Mouse (Mus musculus): ENCODE measurements at regions not wholly inside any gene's neighbourhood (a gene's known extent, or its start where the extent isn't known, plus 50 kb on each side); places are given as distances from the start of the nearest gene placed in this dataset.

- Histone ChIP-seq H3K27ac (ENCODE audit: control insufficient read depth, low read depth, low read length) (no peak overlapping the region), H3K4me1 (ENCODE audit: control insufficient read depth in 1 of 2, insufficient read depth in 2 of 2, low read length in 2 of 2) (no peaks in the 10 kb centered on the region), H3K36me3 (ENCODE audit: control insufficient read depth in 1 of 2, insufficient read depth in 2 of 2, low read length in 2 of 2) (no peaks in the 10 kb centered on the region), H3K27me3 (ENCODE audit: control insufficient read depth in 1 of 2, insufficient read depth in 2 of 2, low read length in 2 of 2) (no peaks in the 10 kb centered on the region), H3K9me3 (replicated peaks; ENCODE audit: insufficient read depth, low read length) (no peaks in the 10 kb centered on the region), H3K79me2 (ENCODE audit: control insufficient read depth, insufficient read depth, low read length, poor library complexity) (no peaks in the 10 kb centered on the region), H3K4me3 (ENCODE audit: control insufficient read depth in 1 of 2, insufficient read depth in 1 of 2, low read depth in 2 of 2, low read length in 2 of 2) (no peak overlapping the region), H3K9ac (ENCODE audit: control insufficient read depth, low read depth, low read length, poor library complexity, severe bottlenecking) (no peak overlapping the region)
- no peak for TF ChIP-seq ETS1 (IDR thresholded peaks at IDR 0.05; ENCODE audit: low read depth, low read length)
- TF ChIP-seq MAX (IDR thresholded peaks at IDR 0.05; ENCODE audit: low read length) = no peak
- no peak for DNase-seq (ENCODE audit: low read depth, low spot score)
Observed at GRCm38 (mm10) chr4:94326759-94327158, 229.6 kb upstream of the Gm10306 start.

- no peak overlapping the region for H3K4me3 ChIP-seq (ENCODE audit: control insufficient read depth in 1 of 2, insufficient read depth in 1 of 2, low read depth in 2 of 2, low read length in 2 of 2)
- H3K9ac ChIP-seq (ENCODE audit: control insufficient read depth, low read depth, low read length, poor library complexity, severe bottlenecking) = no peak overlapping the region
- no peak overlapping the region for H3K27ac ChIP-seq (ENCODE audit: control insufficient read depth, low read depth, low read length)
- no peaks in the 10 kb centered on the region for H3K9me3 ChIP-seq (replicated peaks; ENCODE audit: insufficient read depth, low read length)
- no peak for DNase-seq (ENCODE audit: low read depth, low spot score)
- TF ChIP-seq TAL1 (IDR thresholded peaks at IDR 0.05; ENCODE audit: low read length) = no peak
- no peak for TF ChIP-seq BHLHE40 (IDR thresholded peaks at IDR 0.05; ENCODE audit: borderline replicate concordance, low read depth, low read length)
- TF ChIP-seq UBTF (IDR thresholded peaks at IDR 0.05; ENCODE audit: borderline replicate concordance, insufficient read depth, low read depth, low read length) = no peak
- TF ChIP-seq MAZ (IDR thresholded peaks at IDR 0.05; ENCODE audit: low read depth, low read length) = no peak
- TF ChIP-seq GATA1 (IDR thresholded peaks at IDR 0.05; ENCODE audit: low read depth, low read length) = no peak
- TF ChIP-seq POLR2AphosphoS2 (IDR thresholded peaks at IDR 0.05; ENCODE audit: low read length) = no peak
- TF ChIP-seq SMC3 (IDR thresholded peaks at IDR 0.05; ENCODE audit: low read depth, low read length) = no peak
- no peak for TF ChIP-seq E2F4 (IDR thresholded peaks at IDR 0.05; ENCODE audit: borderline replicate concordance, low read depth, low read length)
- H3K27me3 ChIP-seq (ENCODE audit: control insufficient read depth in 1 of 2, insufficient read depth in 2 of 2, low read length in 2 of 2) = no peaks in the 10 kb centered on the region
- H3K36me3 ChIP-seq (ENCODE audit: control insufficient read depth in 1 of 2, insufficient read depth in 2 of 2, low read length in 2 of 2) = no peaks in the 10 kb centered on the region
- no peaks in the 10 kb centered on the region for H3K79me2 ChIP-seq (ENCODE audit: control insufficient read depth, insufficient read depth, low read length, poor library complexity)
- H3K4me1 ChIP-seq (ENCODE audit: control insufficient read depth in 1 of 2, insufficient read depth in 2 of 2, low read length in 2 of 2) = no peaks in the 10 kb centered on the region
Observed at GRCm38 (mm10) chr4:94343331-94343730, 213.0 kb upstream of the Gm10306 start.

- peak; percentile 12 for DNase-seq (ENCODE audit: low read depth, low spot score)
- Histone ChIP-seq H3K27me3 (ENCODE audit: control insufficient read depth in 1 of 2, insufficient read depth in 2 of 2, low read length in 2 of 2) (no peaks in the 10 kb centered on the region), H3K4me1 (ENCODE audit: control insufficient read depth in 1 of 2, insufficient read depth in 2 of 2, low read length in 2 of 2) (no peaks in the 10 kb centered on the region), H3K4me3 (ENCODE audit: control insufficient read depth in 1 of 2, insufficient read depth in 1 of 2, low read depth in 2 of 2, low read length in 2 of 2) (no peak overlapping the region), H3K36me3 (ENCODE audit: control insufficient read depth in 1 of 2, insufficient read depth in 2 of 2, low read length in 2 of 2) (no peaks in the 10 kb centered on the region), H3K9me3 (replicated peaks; ENCODE audit: insufficient read depth, low read length) (no peaks in the 10 kb centered on the region), H3K9ac (ENCODE audit: control insufficient read depth, low read depth, low read length, poor library complexity, severe bottlenecking) (no peak overlapping the region), H3K27ac (ENCODE audit: control insufficient read depth, low read depth, low read length) (no peak overlapping the region), H3K79me2 (ENCODE audit: control insufficient read depth, insufficient read depth, low read length, poor library complexity) (no peaks in the 10 kb centered on the region)
- no peak for TF ChIP-seq JUND (IDR thresholded peaks at IDR 0.05; ENCODE audit: low read depth, low read length)
- no peak for TF ChIP-seq MAX (IDR thresholded peaks at IDR 0.05; ENCODE audit: low read length)
- TF ChIP-seq NRF1 (IDR thresholded peaks at IDR 0.05; ENCODE audit: insufficient read depth, low read depth, low read length, poor library complexity, severe bottlenecking) = no peak
- peak; percentile 38 for TF ChIP-seq RAD21 (IDR thresholded peaks at IDR 0.05; ENCODE audit: low read depth, low read length)
- no peak for TF ChIP-seq TBP (IDR thresholded peaks at IDR 0.05; ENCODE audit: low read depth, low read length)
- TF ChIP-seq E2F4 (IDR thresholded peaks at IDR 0.05; ENCODE audit: borderline replicate concordance, low read depth, low read length) = no peak
- TF ChIP-seq SMC3 (IDR thresholded peaks at IDR 0.05; ENCODE audit: low read depth, low read length) = peak; percentile 36
- peak in 2 of 3 experiments; percentile 29 to 32; a peak in 3 of 6 replicates for TF ChIP-seq CTCF (IDR thresholded peaks at IDR 0.05 in 2 of 3, conservative IDR thresholded peaks at IDR 0.05 in 1 of 3; ENCODE audit: control insufficient read depth in 1 of 3, insufficient read depth in 1 of 3, low read depth in 2 of 3, low read length in 3 of 3, poor library complexity in 1 of 3, severe bottlenecking in 1 of 3)
- TF ChIP-seq ZC3H11A (IDR thresholded peaks at IDR 0.05; ENCODE audit: low read depth, low read length) = peak; percentile 2; the same call in 1 of the 2 replicates
- TF ChIP-seq POLR2AphosphoS2 (IDR thresholded peaks at IDR 0.05; ENCODE audit: low read length) = no peak
Observed at GRCm38 (mm10) chr4:94349273-94349672, 207.1 kb upstream of the Gm10306 start.
